Mouse (Mus musculus): ENCODE measurements around the gene Vwf. TPM values are rescaled to one million over a fixed set of nuclear protein-coding genes. Genes with fewer than 3 reads are reported as not detected.

The Vwf gene
- polyA plus RNA-seq, 1 experiment from 2014 or later: 9.8 TPM

GRCm38 (mm10) chr6:125561521-125561920, 14.9 kb downstream of the Vwf start:
- no peak for ATAC-seq
- Histone ChIP-seq H3K4me3 (ENCODE audit: low read depth, low read length) (no peak overlapping the region), H3K36me3 (ENCODE audit: control insufficient read depth, insufficient read depth, low read length) (no peaks in the 10 kb centered on the region), H3K27ac (ENCODE audit: low read length) (no peak overlapping the region), H3K27me3 (ENCODE audit: control insufficient read depth, insufficient read depth, low read depth, low read length) (no peaks in the 10 kb centered on the region), H3K9me3 (replicated peaks; ENCODE audit: control insufficient read depth, low read length, poor library complexity, severe bottlenecking) (no peaks in the 10 kb centered on the region), H3K9ac (ENCODE audit: low read depth, low read length) (no peak overlapping the region), H3K4me2 (ENCODE audit: low read length) (no peak overlapping the region), H3K4me1 (ENCODE audit: control insufficient read depth, insufficient read depth, low read length) (no peaks in the 10 kb centered on the region)
- 81% methylated on average over 2 of the region's 2 CpGs for WGBS

DNA sequence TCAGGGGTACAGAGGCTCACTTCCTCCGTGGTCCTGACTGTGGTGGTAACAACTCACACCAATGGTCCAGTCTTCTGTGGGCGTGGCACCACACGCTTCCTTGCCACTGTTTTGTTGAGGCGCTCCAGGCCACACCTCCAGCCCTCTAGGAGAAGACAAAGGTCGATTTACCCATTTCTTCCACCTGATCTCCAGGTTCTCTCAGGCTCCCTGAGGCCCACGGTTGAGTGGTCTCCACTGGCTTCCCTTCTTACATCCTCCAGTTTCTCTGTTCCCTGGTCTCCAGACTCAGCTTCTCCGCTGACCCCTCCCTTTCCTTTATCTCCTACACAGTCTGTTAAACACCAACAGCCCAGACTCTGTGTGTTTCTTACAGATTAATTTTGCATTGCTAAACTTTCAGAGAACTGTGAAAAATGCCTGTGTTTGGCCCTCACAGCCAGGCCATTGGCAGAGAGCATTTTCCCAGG, 18.3 kb downstream of the Vwf start:
- Histone ChIP-seq H3K27me3 (ENCODE audit: control insufficient read depth, insufficient read depth, low read depth, low read length) (no peaks in the 10 kb centered on the region), H3K9me3 (replicated peaks; ENCODE audit: control insufficient read depth, low read length, poor library complexity, severe bottlenecking) (no peaks in the 10 kb centered on the region), H3K27ac (ENCODE audit: low read length) (no peak overlapping the region), H3K4me2 (ENCODE audit: low read length) (no peak overlapping the region), H3K4me1 (ENCODE audit: control insufficient read depth, insufficient read depth, low read length) (no peaks in the 10 kb centered on the region), H3K4me3 (ENCODE audit: low read depth, low read length) (no peak overlapping the region), H3K9ac (ENCODE audit: low read depth, low read length) (no peak overlapping the region), H3K36me3 (ENCODE audit: control insufficient read depth, insufficient read depth, low read length) (no peaks in the 10 kb centered on the region)
- WGBS: 69% methylated on average over 7 of the region's 7 CpGs
- ATAC-seq: no peak

DNA sequence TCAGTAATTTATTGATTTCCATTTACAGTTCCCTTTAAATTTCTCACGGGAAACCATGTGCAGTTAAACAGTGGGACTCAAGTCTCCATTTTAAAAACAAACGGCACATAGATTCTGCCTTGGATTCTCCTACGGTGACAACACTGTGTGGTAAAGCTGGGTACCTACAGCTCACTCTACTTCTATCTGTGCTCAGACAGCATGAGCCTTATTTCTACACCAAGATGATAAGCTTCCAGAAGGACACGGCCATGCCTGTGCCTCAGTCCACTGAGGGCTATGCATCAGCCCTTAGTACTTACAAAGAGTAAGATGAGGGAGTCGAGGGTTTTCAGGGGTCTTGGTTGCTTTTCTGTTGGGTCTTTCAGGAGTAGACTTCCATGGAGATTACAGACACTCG, 18.8 kb downstream of the Vwf start:
- Histone ChIP-seq H3K36me3 (ENCODE audit: control insufficient read depth, insufficient read depth, low read length) (no peaks in the 10 kb centered on the region), H3K27ac (ENCODE audit: low read length) (no peak overlapping the region), H3K9ac (ENCODE audit: low read depth, low read length) (no peak overlapping the region), H3K27me3 (ENCODE audit: control insufficient read depth, insufficient read depth, low read depth, low read length) (no peaks in the 10 kb centered on the region), H3K4me3 (ENCODE audit: low read depth, low read length) (no peak overlapping the region), H3K4me2 (ENCODE audit: low read length) (no peak overlapping the region), H3K4me1 (ENCODE audit: control insufficient read depth, insufficient read depth, low read length) (no peaks in the 10 kb centered on the region), H3K9me3 (replicated peaks; ENCODE audit: control insufficient read depth, low read length, poor library complexity, severe bottlenecking) (no peaks in the 10 kb centered on the region)
- no peak for ATAC-seq
- 80% methylated on average over 6 of the region's 6 CpGs for WGBS

GRCm38 (mm10) chr6:125566656-125567055, 20.1 kb downstream of the Vwf start:
- Histone ChIP-seq H3K4me2 (ENCODE audit: low read length) (no peak overlapping the region), H3K36me3 (ENCODE audit: control insufficient read depth, insufficient read depth, low read length) (no peaks in the 10 kb centered on the region), H3K4me3 (ENCODE audit: low read depth, low read length) (no peak overlapping the region), H3K27ac (ENCODE audit: low read length) (no peak overlapping the region), H3K27me3 (ENCODE audit: control insufficient read depth, insufficient read depth, low read depth, low read length) (no peaks in the 10 kb centered on the region), H3K9me3 (replicated peaks; ENCODE audit: control insufficient read depth, low read length, poor library complexity, severe bottlenecking) (no peaks in the 10 kb centered on the region), H3K4me1 (ENCODE audit: control insufficient read depth, insufficient read depth, low read length) (no peaks in the 10 kb centered on the region), H3K9ac (ENCODE audit: low read depth, low read length) (no peak overlapping the region)
- ATAC-seq: no peak
- WGBS: 91% methylated on average over 3 of the region's 3 CpGs

DNA sequence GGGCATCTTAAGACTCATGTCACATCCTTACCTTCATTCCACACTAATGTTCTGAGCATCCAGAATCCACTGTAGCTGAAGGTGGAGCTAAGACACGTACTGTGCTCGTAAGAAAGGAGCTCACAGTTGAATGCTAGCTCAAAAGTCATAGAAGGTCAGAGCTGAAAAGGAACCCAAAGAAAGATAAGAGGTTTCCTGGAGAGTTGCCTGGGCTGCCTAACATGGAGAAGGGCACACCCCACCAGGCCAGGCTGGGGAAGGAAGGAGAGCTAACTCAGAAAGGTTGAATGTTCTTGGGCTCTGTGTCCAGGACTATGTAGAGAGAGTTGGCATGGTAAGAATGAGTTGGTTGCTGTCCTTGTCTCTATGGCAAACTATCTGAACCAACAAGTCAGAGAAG, 21.8 kb downstream of the Vwf start:
- no peak for ATAC-seq
- Histone ChIP-seq H3K36me3 (ENCODE audit: control insufficient read depth, insufficient read depth, low read length) (no peaks in the 10 kb centered on the region), H3K27me3 (ENCODE audit: control insufficient read depth, insufficient read depth, low read depth, low read length) (no peaks in the 10 kb centered on the region), H3K4me1 (ENCODE audit: control insufficient read depth, insufficient read depth, low read length) (peaks cover 7% of the 10 kb centered on the region), H3K9me3 (replicated peaks; ENCODE audit: control insufficient read depth, low read length, poor library complexity, severe bottlenecking) (no peaks in the 10 kb centered on the region), H3K4me2 (ENCODE audit: low read length) (no peak overlapping the region), H3K4me3 (ENCODE audit: low read depth, low read length) (no peak overlapping the region), H3K9ac (ENCODE audit: low read depth, low read length) (no peak overlapping the region), H3K27ac (ENCODE audit: low read length) (no peak overlapping the region)
- WGBS: 79% methylated on average over 2 of the region's 2 CpGs

GRCm38 (mm10) chr6:125572291-125573188, 26.0 kb downstream of the Vwf start:
- Histone ChIP-seq H3K9ac (ENCODE audit: low read depth, low read length) (no peak overlapping the region), H3K36me3 (ENCODE audit: control insufficient read depth, insufficient read depth, low read length) (no peaks in the 10 kb centered on the region), H3K4me1 (ENCODE audit: control insufficient read depth, insufficient read depth, low read length) (peaks cover 7% of the 10 kb centered on the region), H3K27ac (ENCODE audit: low read length) (peak overlapping the region; percentile 56), H3K4me2 (ENCODE audit: low read length) (peak overlapping the region; percentile 42), H3K9me3 (replicated peaks; ENCODE audit: control insufficient read depth, low read length, poor library complexity, severe bottlenecking) (no peaks in the 10 kb centered on the region), H3K27me3 (ENCODE audit: control insufficient read depth, insufficient read depth, low read depth, low read length) (no peaks in the 10 kb centered on the region), H3K4me3 (ENCODE audit: low read depth, low read length) (peak overlapping the region; percentile 3; the same call in 1 of the 2 replicates)
- 29% methylated on average over 18 of the region's 18 CpGs for WGBS
- peak; percentile 54 for ATAC-seq

- peak overlapping the region; percentile 56 for H3K27ac ChIP-seq (ENCODE audit: low read length)
- H3K27me3 ChIP-seq (ENCODE audit: control insufficient read depth, insufficient read depth, low read depth, low read length): no peaks in the 10 kb centered on the region
- H3K36me3 ChIP-seq (ENCODE audit: control insufficient read depth, insufficient read depth, low read length): no peaks in the 10 kb centered on the region
- no peak overlapping the region for H3K9ac ChIP-seq (ENCODE audit: low read depth, low read length)
- H3K4me3 ChIP-seq (ENCODE audit: low read depth, low read length): peak overlapping the region; percentile 3; the same call in 1 of the 2 replicates
- H3K4me2 ChIP-seq (ENCODE audit: low read length): peak overlapping the region; percentile 42
- 4% methylated on average over 14 of the region's 14 CpGs for WGBS
- ATAC-seq: peak; percentile 83
- peaks cover 11% of the 10 kb centered on the region for H3K4me1 ChIP-seq (ENCODE audit: control insufficient read depth, insufficient read depth, low read length)
- H3K9me3 ChIP-seq (replicated peaks; ENCODE audit: control insufficient read depth, low read length, poor library complexity, severe bottlenecking): no peaks in the 10 kb centered on the region
Measured at GRCm38 (mm10) chr6:125573189-125573928, 26.8 kb downstream of the Vwf start.

DNA sequence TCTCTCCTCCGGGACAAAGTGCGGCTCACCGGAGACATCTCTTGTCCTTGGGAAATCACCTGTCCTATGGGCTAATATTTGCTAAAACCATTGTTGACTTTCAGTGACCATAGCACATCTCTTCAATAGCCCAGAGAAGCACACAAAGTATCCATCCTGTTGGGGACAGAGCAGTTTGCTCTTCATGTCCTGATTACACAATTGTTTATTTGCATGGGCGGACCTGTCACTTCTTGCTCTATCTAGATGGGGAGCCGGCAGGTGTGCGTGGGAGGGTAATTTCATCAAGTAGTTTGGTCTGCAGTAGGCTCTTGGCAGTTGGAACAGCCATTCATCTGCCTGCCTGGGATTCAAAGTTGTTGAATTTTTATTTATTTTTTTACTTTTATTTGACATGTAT, 28.5 kb downstream of the Vwf start:
- no peaks in the 10 kb centered on the region for H3K27me3 ChIP-seq (ENCODE audit: control insufficient read depth, insufficient read depth, low read depth, low read length)
- no peak overlapping the region for H3K9ac ChIP-seq (ENCODE audit: low read depth, low read length)
- 95% methylated on average over 6 of the region's 6 CpGs for WGBS
- H3K4me1 ChIP-seq (ENCODE audit: control insufficient read depth, insufficient read depth, low read length): peaks cover 11% of the 10 kb centered on the region
- no peak overlapping the region for H3K27ac ChIP-seq (ENCODE audit: low read length)
- no peaks in the 10 kb centered on the region for H3K9me3 ChIP-seq (replicated peaks; ENCODE audit: control insufficient read depth, low read length, poor library complexity, severe bottlenecking)
- no peak for ATAC-seq
- no peak overlapping the region for H3K4me2 ChIP-seq (ENCODE audit: low read length)
- H3K4me3 ChIP-seq (ENCODE audit: low read depth, low read length): no peak overlapping the region
- no peaks in the 10 kb centered on the region for H3K36me3 ChIP-seq (ENCODE audit: control insufficient read depth, insufficient read depth, low read length)

GRCm38 (mm10) chr6:125577301-125577700, 30.7 kb downstream of the Vwf start:
- Histone ChIP-seq H3K4me2 (ENCODE audit: low read length) (no peak overlapping the region), H3K27ac (ENCODE audit: low read length) (no peak overlapping the region), H3K9me3 (replicated peaks; ENCODE audit: control insufficient read depth, low read length, poor library complexity, severe bottlenecking) (no peaks in the 10 kb centered on the region), H3K4me3 (ENCODE audit: low read depth, low read length) (no peak overlapping the region), H3K36me3 (ENCODE audit: control insufficient read depth, insufficient read depth, low read length) (no peaks in the 10 kb centered on the region), H3K9ac (ENCODE audit: low read depth, low read length) (no peak overlapping the region), H3K27me3 (ENCODE audit: control insufficient read depth, insufficient read depth, low read depth, low read length) (no peaks in the 10 kb centered on the region), H3K4me1 (ENCODE audit: control insufficient read depth, insufficient read depth, low read length) (peaks cover 10% of the 10 kb centered on the region)
- ATAC-seq: no peak
- WGBS: 95% methylated on average over 9 of the region's 9 CpGs
